Mouse (Mus musculus) ES-E14 (cell line): ENCODE measurements at regions not wholly inside any gene's neighbourhood (a gene's known extent, or its start where the extent isn't known, plus 50 kb on each side); places are given as distances from the start of the nearest gene placed in this dataset.

Experiments
- DNase-seq: peaks from one replicate; pipeline ENCODE4 v3.0.0-alpha.2; 2013; ENCODE audit warnings: low read depth, low spot score
- H3K27ac ChIP-seq: 2 replicates; pipeline ENCODE4 v1.5.1; 2012; ENCODE audit warnings: low read depth, mild to moderate bottlenecking, low read length, moderate library complexity, mixed read lengths; ENCODE audit not compliant: poor library complexity, insufficient read depth, severe bottlenecking
- H3K36me3 ChIP-seq: 2 replicates; pipeline ENCODE4 v1.6.1; 2012; ENCODE audit warnings: mild to moderate bottlenecking, low read length, moderate library complexity, mixed read lengths; ENCODE audit not compliant: control insufficient read depth, poor library complexity, insufficient read depth, severe bottlenecking
- H3K4me1 ChIP-seq, 2 experiments: fragments of 150-350 bp in 1 of 2; sonication (generic) in 1 of 2; 2 replicates each; pipeline ENCODE4 v1.6.1; 2012; ENCODE audit warnings: low read length in 2 of 2, mild to moderate bottlenecking in 1 of 2, mixed read lengths in 1 of 2; ENCODE audit not compliant: control insufficient read depth in 2 of 2, insufficient read depth in 2 of 2, poor library complexity in 1 of 2
- H3K4me3 ChIP-seq, 2 experiments: fragments of 150-350 bp in 1 of 2; sonication (generic) in 1 of 2; 2 replicates each; pipeline ENCODE4 v1.5.1; 2012; ENCODE audit warnings: low read length in 2 of 2, low read depth in 1 of 2, mild to moderate bottlenecking in 1 of 2, mixed read lengths in 1 of 2; ENCODE audit not compliant: insufficient read depth in 1 of 2, poor library complexity in 1 of 2, severe bottlenecking in 1 of 2
- H3K9ac ChIP-seq: 2 replicates; pipeline ENCODE4 v1.6.1; 2012; ENCODE audit warnings: low read depth, mild to moderate bottlenecking, low read length, mixed read lengths; ENCODE audit not compliant: poor library complexity, insufficient read depth, severe bottlenecking
- H3K9me3 ChIP-seq: fragments of 150-350 bp; sonication (generic); 2 replicates; pipeline ENCODE4 v1.6.1; 2012; ENCODE audit warnings: low read depth, mild to moderate bottlenecking, low read length; ENCODE audit not compliant: control insufficient read depth, insufficient read depth
- CHD2 ChIP-seq: IDR thresholded peaks from 2 replicates; pipeline ENCODE4 v1.6.1; 2014; ENCODE audit warnings: mild to moderate bottlenecking, low read depth, low read length, inconsistent platforms
- HCFC1 ChIP-seq: IDR thresholded peaks from 2 replicates; pipeline ENCODE4 v1.6.1; 2012; ENCODE audit warnings: low read length, inconsistent platforms, borderline replicate concordance; ENCODE audit not compliant: insufficient read depth
- MAFK ChIP-seq: IDR thresholded peaks from 2 replicates; pipeline ENCODE4 v1.6.1; 2014; ENCODE audit warnings: mild to moderate bottlenecking, low read depth, low read length, inconsistent platforms; ENCODE audit not compliant: insufficient read depth
- ZC3H11A ChIP-seq: IDR thresholded peaks from 2 replicates; pipeline ENCODE4 v1.6.1; 2012; ENCODE audit warnings: low read depth, mild to moderate bottlenecking, inconsistent platforms, low read length, borderline replicate concordance
- ZNF384 ChIP-seq: IDR thresholded peaks from 2 replicates; pipeline ENCODE4 v1.6.1; 2012; ENCODE audit warnings: low read depth, low read length, inconsistent platforms
- in situ Hi-C, 2 experiments: fragments of 600-800 bp; cut with MboI; formaldehyde crosslinking; loops; one replicate each; pipeline ENCODE4 v1.15.1; 2025; ENCODE audit warnings: low sequenced_read_pairs in 2 of 2, inconsistent platforms in 1 of 2; ENCODE audit not compliant: unreplicated experiment in 2 of 2

- in situ Hi-C loops, result no loop called here
- Histone ChIP-seq H3K4me3 (no peak overlapping the region), H3K9me3 (no peaks in the 10 kb centered on the region), H3K27ac (no peak overlapping the region), H3K4me1 (peaks cover 0 to 3% of the 10 kb centered on the region in 2 experiments; a peak in 1 of 4 replicates), H3K36me3 (no peaks in the 10 kb centered on the region), H3K9ac (no peak overlapping the region)
- TF ChIP-seq CHD2, result no peak
- TF ChIP-seq MAFK, result peak; percentile 64; the same call in 1 of the 2 replicates
- no peak for TF ChIP-seq ZC3H11A
- no peak for TF ChIP-seq ZNF384
- TF ChIP-seq HCFC1, result no peak
- peak; percentile 13 for DNase-seq
Measured at GRCm38 (mm10) chr13:35395630-35396029, 264.0 kb upstream of the Cdyl start.

GRCm38 (mm10) chr13:35397166-35397565 is 262.5 kb upstream of the Cdyl start:
- H3K9me3 ChIP-seq, result no peaks in the 10 kb centered on the region
- H3K9ac ChIP-seq, result no peak overlapping the region
- no peak overlapping the region for H3K4me3 ChIP-seq
- no peak for TF ChIP-seq MAFK
- TF ChIP-seq HCFC1, result no peak
- TF ChIP-seq ZC3H11A, result no peak
- no peak for TF ChIP-seq CHD2
- no peak for TF ChIP-seq ZNF384
- H3K4me1 ChIP-seq, result peaks cover 0 to 3% of the 10 kb centered on the region in 2 experiments; a peak in 1 of 4 replicates
- no peak for DNase-seq
- no peaks in the 10 kb centered on the region for H3K36me3 ChIP-seq
- H3K27ac ChIP-seq, result no peak overlapping the region
- in situ Hi-C loops, result no loop called here

GRCm38 (mm10) chr13:35398192-35398591 is 261.4 kb upstream of the Cdyl start:
- Histone ChIP-seq H3K27ac (no peak overlapping the region), H3K9ac (no peak overlapping the region), H3K4me3 (no peak overlapping the region), H3K9me3 (no peaks in the 10 kb centered on the region), H3K4me1 (peaks cover 0 to 3% of the 10 kb centered on the region in 2 experiments; a peak in 1 of 4 replicates), H3K36me3 (no peaks in the 10 kb centered on the region)
- no peak for TF ChIP-seq HCFC1
- no peak for TF ChIP-seq CHD2
- no peak for TF ChIP-seq ZC3H11A
- no peak for TF ChIP-seq MAFK
- no peak for TF ChIP-seq ZNF384
- no peak for DNase-seq
- in situ Hi-C loops, result no loop called here

GRCm38 (mm10) chr13:35402856-35403255 is 256.8 kb upstream of the Cdyl start:
- TF ChIP-seq CHD2 (no peak), HCFC1 (no peak), MAFK (no peak), ZNF384 (no peak), ZC3H11A (no peak)
- Histone ChIP-seq H3K27ac (no peak overlapping the region), H3K9me3 (no peaks in the 10 kb centered on the region), H3K9ac (no peak overlapping the region), H3K4me1 (no peaks in the 10 kb centered on the region), H3K36me3 (no peaks in the 10 kb centered on the region), H3K4me3 (no peak overlapping the region)
- in situ Hi-C loops, result no loop called here
- DNase-seq, result no peak

GRCm38 (mm10) chr13:35404428-35404827 is 255.2 kb upstream of the Cdyl start:
- in situ Hi-C loops, result no loop called here
- no peak overlapping the region for H3K9ac ChIP-seq
- no peak overlapping the region for H3K27ac ChIP-seq
- TF ChIP-seq CHD2 (no peak), ZNF384 (no peak), HCFC1 (no peak), MAFK (no peak), ZC3H11A (no peak)
- no peaks in the 10 kb centered on the region for H3K9me3 ChIP-seq
- no peak overlapping the region for H3K4me3 ChIP-seq
- H3K4me1 ChIP-seq, result no peaks in the 10 kb centered on the region
- no peak for DNase-seq
- H3K36me3 ChIP-seq, result no peaks in the 10 kb centered on the region
